Mouse (Mus musculus) erythroblast, adult 5-6 weeks (primary cell): ENCODE data around the gene Rps2. TPM values are rescaled to one million over a fixed set of nuclear protein-coding genes. Genes with fewer than 3 reads are reported as not detected.
A peak's percentile ranks its signal among the peaks of the same experiment; 100 is the strongest.
"Not testable (repeated sequence)": the region's sequence is repeated elsewhere in the genome, so short reads cannot be mapped to it uniquely, and the experiment has no call there.

Experiments
- ATAC-seq: replicated peaks from 2 replicates; pipeline ENCODE4 v1.8.0; 2016; ENCODE audit warnings: moderate number of reproducible peaks, mild to moderate bottlenecking, moderate TSS enrichment, inconsistent platforms; ENCODE audit not compliant: poor library complexity, low FRiP score, severe bottlenecking
- total RNA-seq, 2 experiments: library from RNA; stranded (forward) in 1 of 2; stranded (reverse) in 1 of 2; fragments of 150-400 nt in 1 of 2; fragments of 200-764, 138-1000 nt in 1 of 2; gene quantifications; 2 replicates each; pipeline versions ENCODE4 v1.2.3 to v1.2.4; 2015 to 2017; ENCODE audit warnings: low replicate concordance in 2 of 2

Gene Rps2
- total RNA-seq (2015; ENCODE audit: low replicate concordance) (1,254 and 1,636 TPM in 2 replicates), total RNA-seq (2017; ENCODE audit: low replicate concordance) (281 and 355 TPM in 2 replicates)

DNA sequence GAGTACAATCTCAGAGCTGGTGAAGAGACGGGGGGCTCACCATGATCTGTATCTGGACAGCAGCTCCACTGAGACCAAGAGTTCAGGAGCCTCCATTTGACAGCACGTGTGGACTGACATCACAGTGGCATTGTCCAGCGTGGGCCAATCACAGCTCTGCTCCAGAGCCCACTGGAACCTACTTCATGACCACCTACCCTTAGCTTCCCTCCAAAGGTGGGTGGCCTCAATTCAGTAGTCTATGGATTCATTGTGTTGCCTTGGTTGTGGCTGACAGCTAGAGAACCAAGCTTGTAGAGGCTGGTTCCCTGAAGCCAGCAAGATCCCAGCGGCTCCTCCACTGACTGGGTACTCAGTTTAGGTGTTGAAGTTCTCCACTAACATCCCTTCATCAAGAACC is at the start of gene Rps2, which contains the start of gene Rnf151:
TSS of gene Rps2 (plus strand) at position 174 of the 400 bp plus-strand sequence.
TSS of gene Rnf151 (minus strand) at position 121 of the 400 bp plus-strand sequence.
- no peak for ATAC-seq

DNA sequence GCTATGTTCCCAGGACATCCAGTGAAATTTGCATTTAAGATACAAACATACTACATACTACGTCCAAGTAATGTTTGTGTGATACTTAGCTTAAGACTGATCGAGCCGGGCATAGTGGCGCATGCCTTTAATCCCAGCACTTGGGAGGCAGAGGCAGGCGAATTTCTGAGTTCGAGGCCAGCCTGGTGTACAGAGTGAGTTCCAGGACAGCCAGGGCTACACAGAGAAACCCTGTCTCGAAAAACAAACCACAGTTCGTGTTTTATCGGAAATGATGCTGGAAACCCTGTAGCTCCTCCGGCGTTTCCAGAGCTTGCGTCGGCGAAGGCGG is 48.7 kb upstream of the Rps2 start:
- not testable (repeated sequence) for ATAC-seq

DNA sequence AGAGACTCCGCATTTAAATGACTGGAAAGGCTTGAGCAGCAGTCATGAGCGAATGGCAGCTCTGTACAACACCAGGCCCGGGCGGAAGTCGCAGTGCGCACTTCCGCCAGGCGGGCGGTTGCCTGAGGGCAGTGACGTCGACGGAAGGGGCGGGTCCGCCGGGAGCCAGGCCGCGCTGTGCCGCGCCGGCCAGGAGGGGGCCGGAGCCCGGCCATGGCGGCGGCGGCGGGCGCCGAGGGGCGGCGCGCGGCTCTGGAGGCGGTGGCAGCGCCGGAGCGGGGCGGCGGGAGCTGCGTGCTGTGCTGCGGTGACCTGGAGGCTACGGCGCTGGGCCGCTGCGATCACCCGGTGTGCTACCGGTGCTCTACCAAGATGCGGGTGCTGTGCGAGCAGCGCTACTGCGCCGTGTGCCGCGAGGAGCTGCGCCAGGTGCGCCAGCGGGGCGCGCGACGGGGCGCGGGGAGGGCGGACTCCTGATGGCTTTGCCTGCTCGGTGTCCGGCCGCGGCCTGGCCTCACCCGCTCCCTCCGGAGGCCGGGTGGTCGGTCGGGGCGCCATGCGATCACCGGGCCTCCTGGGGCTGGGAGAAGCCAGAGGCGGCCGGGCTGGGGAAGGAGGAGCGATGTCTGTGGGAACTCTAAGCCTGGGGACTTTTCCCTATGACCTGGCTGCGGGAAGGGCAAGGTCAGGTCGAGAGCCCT is 48.2 kb upstream of the Rps2 start, which contains the start of gene Zfp598:
TSS of gene Zfp598 (plus strand) at position 143 of the 701 bp plus-strand sequence.
- peak; percentile 94 for ATAC-seq

DNA sequence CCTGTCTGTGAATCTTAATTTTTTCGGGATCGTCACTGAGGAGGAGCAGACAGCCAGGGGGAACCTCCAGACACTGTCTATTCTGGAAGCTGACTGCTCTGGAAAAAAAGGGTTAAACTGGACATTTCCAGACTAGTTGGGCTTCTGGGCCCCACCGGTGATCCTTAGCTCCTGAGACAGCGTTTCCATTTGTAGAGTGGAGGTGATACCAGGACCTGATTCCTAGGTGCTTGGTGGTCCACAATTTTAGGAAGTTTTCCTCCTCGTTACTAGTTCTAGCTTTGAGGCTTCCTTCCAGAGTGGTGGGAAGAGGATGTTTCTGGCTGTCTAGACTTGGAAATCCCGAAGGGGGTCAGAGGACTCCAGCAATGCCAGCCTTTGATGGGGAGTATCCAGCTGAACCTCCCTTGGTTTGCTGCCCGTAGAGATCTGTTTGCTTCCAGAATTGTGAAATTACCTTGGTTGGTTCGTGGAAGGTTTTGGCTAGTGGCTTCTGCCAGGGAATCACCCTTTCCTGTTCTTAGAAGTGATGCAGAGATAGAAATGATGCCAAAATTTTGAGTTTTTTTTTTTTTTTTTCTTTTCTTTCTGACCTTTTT is 47.6 kb upstream of the Rps2 start:
- ATAC-seq, result no peak

DNA sequence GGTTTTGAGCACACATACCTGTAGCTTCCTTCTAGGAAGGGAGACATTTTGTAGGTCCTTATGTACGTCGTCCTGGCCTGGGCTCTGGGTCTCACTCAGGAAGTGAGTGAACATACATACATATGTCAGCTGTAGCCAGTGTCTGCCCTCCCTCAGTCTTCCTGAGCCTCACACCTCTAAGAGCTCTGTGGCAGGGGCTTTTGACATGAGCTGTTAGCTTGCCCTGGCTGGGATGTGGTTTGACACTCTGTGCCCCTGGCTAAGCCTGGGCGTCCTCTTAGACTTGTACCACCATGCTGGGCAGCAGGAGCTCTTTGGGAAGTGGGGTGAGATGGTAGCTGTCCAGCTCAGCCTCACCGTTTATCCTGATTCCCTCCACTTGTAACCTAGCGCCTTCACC is 46.6 kb upstream of the Rps2 start:
- no peak for ATAC-seq

DNA sequence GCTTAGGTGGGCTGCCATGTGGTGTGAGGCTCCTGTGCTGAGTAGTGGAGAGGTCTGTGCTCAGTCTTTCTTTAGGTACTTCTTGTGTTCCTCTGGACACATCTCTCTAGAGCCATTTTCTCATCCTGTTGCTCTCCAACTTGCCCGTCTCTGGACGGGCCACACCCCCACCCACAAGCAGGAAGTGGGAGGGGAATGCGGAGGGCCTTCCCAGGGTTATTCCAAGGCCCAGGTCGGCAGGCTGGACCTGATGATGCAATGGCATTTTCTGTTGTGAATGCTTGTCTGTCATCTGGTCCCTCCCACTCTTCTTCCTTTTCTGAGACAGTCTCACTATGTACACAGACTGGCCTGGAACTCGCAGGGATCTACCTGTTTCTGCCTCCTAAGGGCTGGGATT is 45.8 kb upstream of the Rps2 start:
- no peak for ATAC-seq

DNA sequence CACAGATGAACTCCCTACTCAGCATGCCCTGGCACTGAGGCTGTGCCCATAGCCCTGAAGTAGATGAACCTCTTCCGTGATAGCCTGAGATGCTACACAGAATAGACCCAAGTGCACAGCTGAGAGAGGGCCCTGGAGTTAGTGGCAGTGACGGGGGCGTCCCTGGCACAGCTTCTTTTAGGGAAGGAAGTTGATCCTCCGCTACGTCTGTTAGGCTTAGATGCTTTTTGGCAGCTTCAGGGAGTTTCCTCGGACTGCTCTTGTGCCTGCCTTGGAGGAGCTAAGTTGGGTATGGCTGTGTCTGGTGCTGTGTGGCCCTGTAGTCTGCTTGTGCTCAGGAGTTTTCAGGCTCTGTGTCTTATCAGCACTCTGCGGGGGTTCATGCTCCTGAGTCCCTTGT is 43.6 kb upstream of the Rps2 start:
- ATAC-seq, result no peak

DNA sequence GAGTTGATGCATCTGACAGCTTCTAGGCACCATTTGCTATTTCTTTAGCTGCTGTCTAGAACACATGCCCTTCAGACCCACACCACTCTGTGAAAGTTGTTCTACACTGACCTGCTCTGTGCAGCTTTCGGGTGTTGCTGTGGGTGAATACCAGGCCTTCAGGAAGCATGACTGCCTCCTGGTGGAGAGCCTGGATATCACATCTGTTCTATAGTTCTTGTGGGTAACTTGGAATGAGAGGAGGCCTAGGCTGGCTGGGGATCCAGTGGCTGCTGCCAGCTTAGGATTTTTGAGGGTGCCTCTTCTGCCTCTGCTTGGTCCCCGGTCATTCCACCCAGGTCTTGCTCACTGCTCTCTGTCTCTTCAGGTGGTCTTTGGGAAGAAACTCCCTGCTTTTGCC is 41.7 kb upstream of the Rps2 start:
- ATAC-seq, result peak; percentile 77

DNA sequence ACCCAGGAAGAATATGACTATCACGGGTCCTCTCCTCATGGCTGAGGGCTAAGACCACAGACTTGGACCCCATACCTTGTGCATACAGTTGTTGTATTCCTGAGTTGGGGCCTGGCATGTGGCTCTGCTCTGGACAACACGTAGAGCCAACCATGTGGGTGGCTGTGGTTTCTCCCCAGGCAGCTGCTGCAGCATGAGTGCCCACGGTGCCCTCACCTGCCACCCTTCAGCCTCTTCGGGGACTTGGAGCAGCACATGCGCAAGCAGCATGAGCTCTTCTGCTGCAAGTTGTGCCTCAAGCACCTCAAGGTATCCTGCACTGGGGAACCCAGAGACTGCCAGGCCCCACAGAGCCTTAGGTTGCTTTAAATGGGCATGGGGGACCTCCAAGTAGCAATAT is 41.0 kb upstream of the Rps2 start:
- ATAC-seq, result no peak

DNA sequence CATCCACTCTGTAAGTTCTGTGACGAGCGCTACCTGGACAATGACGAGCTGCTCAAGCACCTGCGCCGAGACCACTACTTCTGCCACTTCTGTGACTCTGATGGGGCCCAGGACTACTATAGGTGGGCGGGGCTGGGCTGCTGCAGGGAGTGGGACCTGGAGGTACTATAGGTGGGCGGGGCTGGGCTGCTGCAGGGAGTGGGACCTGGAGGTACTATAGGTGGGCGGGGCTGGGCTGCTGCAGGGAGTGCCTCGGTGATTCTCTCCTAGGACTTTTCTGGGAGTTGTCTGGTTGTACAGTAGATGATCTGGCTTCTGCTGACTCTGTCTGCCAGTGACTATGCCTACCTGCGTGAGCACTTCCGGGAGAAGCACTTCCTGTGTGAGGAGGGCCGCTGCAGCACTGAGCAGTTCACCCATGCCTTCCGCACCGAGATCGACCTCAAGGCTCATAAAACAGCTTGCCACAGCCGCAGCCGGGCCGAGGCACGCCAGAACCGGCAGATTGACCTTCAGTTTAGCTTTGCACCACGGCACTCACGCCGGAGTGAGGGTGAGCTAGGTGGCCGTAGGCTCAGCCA is 40.3 kb upstream of the Rps2 start:
- ATAC-seq, result no peak

DNA sequence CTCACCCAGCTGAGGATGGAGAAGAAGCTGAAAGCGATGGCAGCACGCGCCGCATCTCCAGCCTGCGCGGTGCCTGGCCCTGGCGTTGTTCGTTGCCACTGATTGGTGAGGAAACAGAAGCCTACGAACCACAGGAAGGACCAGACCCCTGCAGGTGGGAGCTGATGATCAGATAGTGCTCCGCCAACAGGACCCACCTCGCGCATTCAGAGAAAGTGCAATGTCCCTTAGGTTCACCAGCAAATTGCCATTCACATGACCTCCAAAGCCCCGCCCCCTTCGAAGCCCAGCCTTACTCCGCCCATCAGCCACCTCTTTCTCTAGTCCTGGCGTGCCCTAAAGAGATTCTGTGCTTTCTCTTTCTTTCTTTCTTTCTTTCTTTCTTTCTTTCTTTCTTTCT is 31.4 kb upstream of the Rps2 start:
- peak; percentile 81 for ATAC-seq

DNA sequence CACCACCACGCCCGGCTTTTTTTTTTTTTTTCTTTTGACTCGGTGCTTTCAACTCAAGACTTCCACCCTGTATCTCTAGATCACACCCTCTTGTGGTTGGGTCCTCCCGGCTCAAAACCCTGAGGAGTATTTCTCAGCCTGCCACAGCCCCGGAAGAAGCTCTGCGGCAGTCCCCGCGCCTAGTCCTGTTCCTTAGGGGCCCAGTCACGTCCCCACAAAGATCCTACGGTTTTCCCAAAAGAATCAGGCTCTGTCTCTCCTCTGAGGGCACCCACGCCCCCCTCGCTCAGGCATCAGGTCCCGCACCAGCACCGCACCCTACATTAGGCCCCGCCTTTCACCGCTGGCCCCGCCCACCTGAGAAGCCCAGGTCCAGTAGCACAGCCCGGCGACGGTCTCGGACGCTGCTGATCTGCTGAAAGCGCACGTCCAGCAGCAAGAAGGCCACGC is 30.7 kb upstream of the Rps2 start:
- peak; percentile 76 for ATAC-seq

DNA sequence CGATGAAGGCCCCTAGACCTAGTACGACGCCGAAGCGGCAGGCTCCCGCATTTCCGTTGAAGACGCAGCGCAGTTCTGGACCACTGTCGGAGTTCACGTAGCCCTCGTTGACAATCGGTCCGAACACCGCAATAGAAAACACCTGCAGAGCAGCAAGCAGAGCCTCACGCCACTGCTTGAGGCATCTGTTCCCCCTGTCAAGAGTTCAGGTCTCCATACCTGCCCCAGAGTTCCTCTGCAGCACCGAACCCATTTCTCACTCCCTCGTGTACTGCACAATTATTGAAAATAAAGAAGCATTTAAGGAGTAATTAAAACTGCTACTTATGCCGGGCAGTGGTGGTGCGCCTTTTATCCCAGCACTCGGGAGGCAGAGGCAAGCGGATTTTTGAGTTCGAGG is 30.3 kb upstream of the Rps2 start:
- ATAC-seq, result no peak

DNA sequence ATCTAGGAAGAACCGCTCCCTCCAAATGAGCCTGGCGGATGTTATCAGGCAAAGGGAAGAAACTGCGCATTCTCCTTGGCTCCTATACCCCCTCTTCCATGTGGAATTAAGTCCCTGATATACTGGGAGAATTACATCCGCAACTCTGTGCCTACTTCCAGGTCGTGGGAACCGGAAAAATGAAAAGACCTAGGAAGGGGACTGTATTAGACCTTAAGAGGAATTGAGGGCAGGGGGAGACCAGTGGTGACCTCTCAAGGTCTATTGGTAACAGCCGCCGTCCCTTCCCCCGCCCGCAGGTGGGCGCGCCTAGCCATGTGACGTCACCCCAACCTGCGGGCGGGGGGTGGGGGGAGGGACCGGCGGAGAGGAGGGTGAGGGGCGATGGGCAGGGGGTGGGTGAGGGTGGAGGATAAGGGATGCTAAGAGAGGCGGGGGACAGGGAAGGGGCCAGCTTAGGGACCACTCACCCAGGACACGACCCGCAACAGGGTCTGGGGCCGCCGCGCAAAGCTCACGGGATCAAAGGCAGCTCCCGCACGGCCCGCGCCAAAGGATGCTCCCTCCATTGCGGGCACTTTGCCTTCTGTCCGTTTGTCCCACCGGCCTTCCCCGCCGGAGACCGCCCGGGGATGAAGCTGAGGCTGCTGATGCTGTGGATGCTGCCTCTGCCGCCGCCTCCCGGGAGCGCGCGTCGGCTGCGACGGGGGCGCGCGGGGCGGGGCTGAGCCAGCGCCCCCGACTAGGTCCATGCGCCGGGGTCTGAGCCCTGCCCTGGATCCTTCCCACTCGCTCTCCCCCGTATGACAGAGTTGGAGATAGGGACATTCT is 28.4 kb upstream of the Rps2 start, which contains the start of gene Syngr3:
TSS of gene Syngr3 (minus strand) at position 705 of the 831 bp plus-strand sequence.
- no peak for ATAC-seq

DNA sequence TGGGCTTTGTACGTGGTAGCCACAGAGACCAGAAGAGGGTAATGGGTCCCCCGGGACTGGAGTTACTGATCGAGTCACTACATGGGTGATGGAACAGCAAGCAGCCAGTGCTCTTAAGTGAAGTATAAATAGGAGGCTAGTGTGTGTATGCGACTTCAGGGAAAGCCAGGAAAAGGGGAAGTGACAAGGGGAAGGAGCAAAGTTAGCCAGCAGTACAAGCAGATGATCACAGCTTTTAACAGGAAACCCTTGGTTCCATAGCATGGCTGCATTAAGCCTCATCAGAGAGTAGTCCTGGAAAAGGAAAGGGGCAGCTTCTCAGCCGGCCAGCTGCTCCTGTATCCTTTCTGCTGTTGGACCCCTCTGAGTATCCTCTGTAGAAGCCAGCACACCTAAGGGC is 25.5 kb upstream of the Rps2 start:
- no peak for ATAC-seq

DNA sequence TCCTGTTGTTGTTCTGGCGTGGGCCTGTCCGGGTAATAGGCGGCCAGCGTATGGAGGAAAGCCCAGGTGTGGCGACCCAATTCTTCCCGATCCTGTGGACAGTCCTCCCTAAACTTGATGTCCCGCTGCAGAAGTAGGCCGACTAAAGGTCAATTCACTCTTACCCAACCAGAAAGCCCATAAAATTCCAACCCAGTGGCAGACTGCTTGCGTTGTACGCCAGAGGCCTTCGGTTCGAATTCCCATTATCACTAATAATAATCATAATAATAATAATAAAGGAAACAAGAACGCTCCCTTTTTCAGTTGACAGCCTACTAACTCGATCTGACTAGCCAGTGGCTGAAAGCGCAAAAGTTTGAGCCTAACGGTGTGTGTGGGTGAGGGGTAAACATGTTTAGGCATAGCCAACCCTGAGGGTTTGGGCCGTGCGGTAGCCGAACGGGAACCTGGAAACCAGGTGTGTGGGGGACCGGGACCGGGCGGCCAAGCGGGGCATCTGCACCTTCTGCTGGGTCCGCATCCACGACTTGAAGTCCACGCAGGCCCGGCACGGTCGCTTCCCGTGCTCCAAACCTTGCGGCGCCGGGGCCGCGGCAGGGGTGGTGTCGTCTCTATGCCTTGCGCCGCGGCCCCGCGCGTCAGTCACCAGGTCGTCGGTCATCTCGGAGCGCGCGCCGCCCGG is 22.4 kb upstream of the Rps2 start:
- ATAC-seq, result peak; percentile 11; the same call in 1 of the 2 replicates

DNA sequence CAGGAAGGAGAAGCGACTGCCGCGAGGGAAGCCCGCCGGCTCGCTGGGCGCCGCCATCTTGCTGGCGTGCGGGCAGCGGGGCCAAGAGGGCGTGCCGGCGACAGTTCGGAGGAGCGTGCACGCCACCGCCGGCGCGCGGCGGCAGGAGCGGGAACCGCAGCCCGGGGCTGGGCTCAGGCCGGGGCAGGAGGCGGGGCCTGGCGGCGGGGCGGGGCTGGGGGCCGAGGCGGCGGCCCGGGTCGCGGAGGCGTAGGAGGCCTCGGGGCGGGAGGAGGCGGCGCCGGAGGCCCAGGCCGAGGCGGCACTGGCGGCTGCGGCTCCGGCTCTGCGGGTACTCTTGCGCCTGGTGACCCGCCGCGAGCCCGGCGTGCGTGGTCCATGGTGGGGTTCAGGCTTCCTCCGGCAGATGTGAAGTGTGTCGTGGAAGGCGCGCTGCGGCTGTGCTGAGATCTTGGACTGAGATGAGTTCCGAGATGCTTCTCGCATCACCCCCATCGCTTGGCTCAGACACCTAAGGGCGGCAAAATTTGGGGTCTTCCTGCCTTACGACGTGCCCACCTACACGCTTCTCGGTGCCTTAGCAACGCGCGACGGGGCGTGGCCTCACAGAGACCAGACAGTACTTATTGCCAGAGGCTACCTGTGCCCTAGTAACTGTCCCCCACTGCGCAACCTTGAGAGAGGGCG is 21.8 kb upstream of the Rps2 start, which contains the start of the genes Gfer and Noxo1:
TSS of gene Gfer (minus strand) at position 146 of the 687 bp plus-strand sequence.
TSS of gene Noxo1 (plus strand) at position 224 of the 687 bp plus-strand sequence.
- peak; percentile 90 for ATAC-seq

DNA sequence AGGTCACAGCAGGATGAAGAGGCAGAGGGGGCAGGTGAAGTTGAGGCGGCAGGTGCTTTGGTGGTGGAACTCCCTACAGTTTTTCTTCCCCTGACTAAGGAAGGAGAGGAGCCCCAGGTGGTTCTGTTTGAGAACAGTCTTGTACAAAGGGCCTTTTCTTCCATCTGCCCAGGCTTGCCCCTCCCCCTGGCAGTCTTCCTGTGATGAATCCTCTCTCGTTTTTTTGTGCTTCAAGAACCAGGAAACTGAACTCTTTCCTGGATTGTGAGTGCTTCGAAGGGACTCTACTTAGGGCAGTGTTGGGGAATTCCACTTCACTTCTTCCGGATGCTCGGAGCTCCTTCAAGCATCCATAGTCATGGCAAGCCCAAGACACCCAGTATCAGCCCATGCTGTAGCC is 19.9 kb upstream of the Rps2 start:
- ATAC-seq, result no peak

DNA sequence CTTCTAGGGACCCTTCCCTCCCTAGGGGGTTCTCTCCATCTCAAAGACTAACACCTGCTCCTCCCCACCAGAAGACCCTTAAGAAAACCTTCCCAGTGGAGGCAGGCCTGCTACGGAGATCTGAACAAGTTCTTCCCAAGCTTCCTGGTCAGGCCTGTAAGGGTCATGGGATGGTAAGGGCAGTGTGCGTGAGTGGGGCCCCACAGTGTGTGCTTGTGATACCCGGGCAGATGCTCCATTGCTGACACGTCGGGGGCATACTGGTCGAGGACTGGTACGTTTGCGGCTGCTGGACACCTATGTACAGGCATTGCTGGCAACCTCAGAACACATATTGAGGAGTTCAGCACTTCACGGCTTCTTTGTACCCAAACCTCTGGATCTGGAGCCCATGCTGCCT is 19.2 kb upstream of the Rps2 start:
- no peak for ATAC-seq
